Mouse (Mus musculus) C2C12 (cell line): Measurements from ENCODE around the gene Epb41l1. TPM values are rescaled to one million over a fixed set of nuclear protein-coding genes. Genes with fewer than 3 reads are reported as not detected.

Experiments
- H3K27me3 ChIP-seq: one replicate; pipeline ENCODE4 v1.6.1; 2011; ENCODE audit not compliant: control insufficient read depth, insufficient read depth, insufficient read length
- H3K36me3 ChIP-seq: one replicate; pipeline ENCODE4 v1.6.1; 2011; ENCODE audit not compliant: control insufficient read depth, insufficient read depth
- H3K4me3 ChIP-seq: one replicate; pipeline ENCODE4 v1.5.1; 2011; ENCODE audit warnings: mild to moderate bottlenecking, control low read depth; ENCODE audit not compliant: poor library complexity, insufficient read depth, severe bottlenecking
- H3K79me2 ChIP-seq: one replicate; pipeline ENCODE4 v1.6.1; 2011; ENCODE audit not compliant: control insufficient read depth, insufficient read depth
- H3K79me3 ChIP-seq: one replicate; pipeline ENCODE4 v1.6.1; 2011; ENCODE audit warnings: low read depth, control low read depth
- H3ac ChIP-seq: one replicate; pipeline ENCODE3; 2011; ENCODE audit warnings: low read depth; ENCODE audit not compliant: control insufficient read depth, insufficient read length
- CEBPB ChIP-seq: IDR thresholded peaks from one replicate; pipeline ENCODE4 v1.6.1; 2011; ENCODE audit warnings: low read depth, mild to moderate bottlenecking, control low read depth, moderate library complexity
- CTCF ChIP-seq: IDR thresholded peaks from one replicate; pipeline ENCODE4 v1.5.1; 2011; ENCODE audit not compliant: control insufficient read depth, insufficient read depth, insufficient read length
- FOSL1 ChIP-seq: IDR thresholded peaks from one replicate; pipeline ENCODE4 v1.8.0; 2011; ENCODE audit warnings: mild to moderate bottlenecking, low read length; ENCODE audit not compliant: poor library complexity, insufficient read depth, severe bottlenecking
- MAX ChIP-seq: IDR thresholded peaks from one replicate; pipeline ENCODE4 v1.6.1; 2011; ENCODE audit warnings: mild to moderate bottlenecking, control low read depth
- MYOD1 ChIP-seq: IDR thresholded peaks from one replicate; pipeline ENCODE4 v1.6.1; 2011; ENCODE audit warnings: low read depth; ENCODE audit not compliant: control insufficient read depth, insufficient read length
- MYOG ChIP-seq: IDR thresholded peaks from one replicate; pipeline ENCODE4 v1.6.1; 2011; ENCODE audit not compliant: control insufficient read depth, insufficient read length; ENCODE audit errors: extremely low read depth
- USF1 ChIP-seq: IDR thresholded peaks from one replicate; pipeline ENCODE4 v1.6.1; 2011; ENCODE audit warnings: low read depth, mild to moderate bottlenecking, control low read depth, moderate library complexity
- polyA plus RNA-seq: library from polyadenylated mRNA; unstranded; fragments of >200 nt; fragmentation: generic; extraction: Trizol; gene quantifications from one replicate; pipeline ENCODE4 v1.2.1, GENCODE M21; 2012; ENCODE audit warnings: missing spikeins

The Epb41l1 gene
- polyA plus RNA-seq, 1 experiment = 37.8 TPM

DNA sequence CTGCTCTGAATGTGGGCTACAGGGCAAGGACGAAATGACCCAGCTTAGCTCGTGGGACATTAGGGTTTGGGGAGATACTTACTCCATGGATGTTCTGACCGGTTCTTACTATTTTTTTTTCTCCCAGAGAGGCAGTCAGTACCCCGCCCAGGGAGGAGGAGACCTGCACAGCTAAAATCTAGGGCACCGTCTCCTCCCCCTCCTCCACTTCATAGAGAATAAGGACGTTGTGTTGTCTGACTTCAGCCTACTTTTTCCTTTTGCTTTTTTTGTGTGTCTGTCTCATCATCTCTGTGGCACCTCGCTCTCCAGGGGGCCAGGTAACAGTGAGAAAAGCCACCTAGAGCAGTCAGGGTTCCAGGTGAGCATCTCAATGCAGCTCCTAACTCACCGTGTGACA, 121.7 kb downstream of the Epb41l1 start:
- no peak overlapping the region for H3K4me3 ChIP-seq

DNA sequence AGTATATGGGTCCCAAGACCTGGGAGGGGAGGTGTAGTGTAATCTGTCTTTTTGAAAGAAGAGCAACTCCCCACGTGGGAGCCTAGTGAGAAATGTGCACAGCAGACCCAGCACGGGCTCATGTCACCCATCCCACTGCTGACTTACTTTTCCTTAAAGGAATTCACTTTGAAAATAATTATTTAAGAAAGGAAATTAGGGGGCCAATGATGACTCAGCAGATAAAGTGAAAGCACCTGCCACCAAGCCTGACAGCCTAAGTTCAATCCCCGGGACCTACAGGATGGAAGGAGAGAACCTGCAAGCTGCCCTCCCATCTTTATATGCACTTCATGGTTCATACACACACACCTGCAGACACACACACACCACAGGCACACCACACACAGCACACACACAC, 123.1 kb downstream of the Epb41l1 start:
- H3K4me3 ChIP-seq = no peak overlapping the region
- H3K79me2 ChIP-seq = peaks cover 19% of the 10 kb centered on the region
- H3K79me3 ChIP-seq = peaks cover 9% of the 10 kb centered on the region
- H3K27me3 ChIP-seq = no peaks in the 10 kb centered on the region
- TF ChIP-seq FOSL1 (no peak), CEBPB (no peak), MAX (no peak), MYOD1 (no peak), CTCF (no peak), MYOG (no peak), USF1 (no peak)
- H3ac ChIP-seq = no peak overlapping the region
- H3K36me3 ChIP-seq = peaks cover 21% of the 10 kb centered on the region

More for the DNA sequence above, 121.7 kb downstream of the Epb41l1 start:
- TF ChIP-seq MAX = no peak
- TF ChIP-seq CTCF = no peak
- TF ChIP-seq CEBPB = no peak
- TF ChIP-seq MYOD1 = no peak
- TF ChIP-seq USF1 = no peak
- TF ChIP-seq MYOG = no peak
- TF ChIP-seq FOSL1 = no peak
- no peaks in the 10 kb centered on the region for H3K79me3 ChIP-seq
- no peaks in the 10 kb centered on the region for H3K27me3 ChIP-seq
- H3K79me2 ChIP-seq = peaks cover 5% of the 10 kb centered on the region
- peaks cover 29% of the 10 kb centered on the region for H3K36me3 ChIP-seq
- no peak overlapping the region for H3ac ChIP-seq

DNA sequence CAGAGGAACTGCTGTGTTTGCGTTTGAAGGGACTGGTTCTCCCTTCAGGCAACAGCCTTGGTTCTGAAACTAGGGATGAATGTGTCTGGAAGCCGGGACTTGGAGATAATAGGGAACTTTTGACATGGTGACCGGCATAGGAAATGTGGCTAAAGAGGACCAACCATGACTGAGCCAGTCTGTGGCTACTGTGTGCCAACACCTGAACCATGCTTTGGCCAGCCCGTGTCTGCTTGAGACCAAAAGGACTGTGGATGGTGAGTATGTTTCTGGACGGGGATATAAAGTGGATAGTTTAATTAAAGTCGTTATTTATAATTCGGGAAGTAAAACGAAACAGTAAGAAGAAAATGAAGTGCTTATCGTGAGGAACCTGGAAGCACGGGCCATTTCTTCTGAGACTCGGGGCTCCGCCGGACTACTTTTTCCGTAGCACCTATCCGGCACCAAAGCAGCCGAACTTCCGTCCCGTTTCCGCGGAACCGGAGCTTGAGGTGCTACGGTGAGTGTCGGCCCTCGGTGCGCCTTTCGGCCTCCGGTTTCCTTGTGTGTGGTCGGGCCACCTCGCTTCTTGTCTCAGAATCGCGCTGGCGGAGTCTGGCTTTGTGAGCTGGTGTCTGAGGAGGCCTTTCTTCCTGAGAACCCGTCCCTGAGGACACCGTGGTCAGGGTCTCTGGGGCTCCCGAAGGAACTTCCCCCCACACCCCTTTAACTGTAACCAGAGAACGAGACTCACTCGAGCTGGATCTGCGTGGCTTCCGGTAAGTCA, 126.6 kb downstream of the Epb41l1 start, which contains the start of gene Aar2:
Gene Aar2, plus strand, starts transcription at position 462 of the 769 bp plus-strand sequence.
- no peak for TF ChIP-seq CEBPB
- TF ChIP-seq MAX = peak; percentile 56
- H3ac ChIP-seq = peak within 1 kb of the TSS; percentile 78
- peak within 1 kb of the TSS; percentile 77 for H3K4me3 ChIP-seq
- H3K79me3 ChIP-seq = peaks cover 22% of the 10 kb centered on the region
- peaks cover 20% of the 10 kb centered on the region for H3K36me3 ChIP-seq
- H3K27me3 ChIP-seq = no peaks in the 10 kb centered on the region
- H3K79me2 ChIP-seq = peaks cover 50% of the 10 kb centered on the region

DNA sequence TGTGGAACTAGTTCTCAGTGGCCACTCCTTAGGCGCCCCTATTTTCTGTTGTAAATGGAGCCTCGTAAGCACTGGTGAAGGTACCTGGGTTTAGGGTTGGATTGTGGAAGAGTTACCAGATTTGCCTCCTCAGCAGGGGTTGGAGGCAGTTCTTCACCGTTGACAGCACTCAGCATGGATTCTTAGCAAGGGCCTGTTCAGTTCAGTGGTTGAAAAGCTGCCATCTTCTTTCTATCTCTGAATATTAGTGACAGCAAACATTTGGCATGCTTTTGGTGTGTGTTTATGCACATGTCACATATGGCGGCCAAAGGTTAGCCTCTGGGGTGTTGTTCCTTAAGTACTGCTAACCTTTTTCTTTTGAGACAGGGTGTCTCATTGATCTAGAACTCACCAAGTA, 131.7 kb downstream of the Epb41l1 start:
- Histone ChIP-seq H3ac (no peak overlapping the region), H3K79me3 (peaks cover 25% of the 10 kb centered on the region), H3K27me3 (no peaks in the 10 kb centered on the region), H3K36me3 (peaks cover 51% of the 10 kb centered on the region), H3K4me3 (no peak overlapping the region), H3K79me2 (peaks cover 55% of the 10 kb centered on the region)
- TF ChIP-seq CTCF = no peak
- TF ChIP-seq USF1 = no peak
- no peak for TF ChIP-seq CEBPB
- TF ChIP-seq MYOD1 = no peak
- no peak for TF ChIP-seq FOSL1
- TF ChIP-seq MAX = no peak
- no peak for TF ChIP-seq MYOG

DNA sequence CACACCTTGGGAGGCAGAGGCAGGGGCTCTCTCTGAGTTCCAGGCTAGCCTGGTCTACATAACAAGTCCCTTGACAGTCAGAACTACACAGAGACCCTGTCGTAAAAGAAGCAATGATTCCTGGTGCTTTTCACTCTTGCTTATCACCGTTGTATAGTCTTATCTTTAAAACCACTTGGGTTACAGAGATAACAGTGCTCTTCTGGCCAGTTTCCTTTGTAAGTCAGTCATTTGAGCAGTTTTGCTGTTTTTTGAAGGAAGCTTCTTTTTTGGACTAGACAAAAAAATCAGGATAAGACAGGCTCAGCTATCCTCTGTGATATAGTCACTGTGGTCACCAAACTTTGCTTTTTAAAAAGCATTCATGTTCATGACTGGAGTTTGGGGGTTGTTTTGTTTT, 141.1 kb downstream of the Epb41l1 start:
- Histone ChIP-seq H3K27me3 (no peaks in the 10 kb centered on the region), H3K36me3 (peaks cover 42% of the 10 kb centered on the region), H3K4me3 (no peak overlapping the region), H3K79me2 (no peaks in the 10 kb centered on the region), H3ac (no peak overlapping the region), H3K79me3 (no peaks in the 10 kb centered on the region)
- TF ChIP-seq MYOG = no peak
- TF ChIP-seq MYOD1 = no peak
- no peak for TF ChIP-seq MAX
- TF ChIP-seq FOSL1 = no peak
- TF ChIP-seq CTCF = no peak
- TF ChIP-seq USF1 = no peak
- TF ChIP-seq CEBPB = no peak

DNA sequence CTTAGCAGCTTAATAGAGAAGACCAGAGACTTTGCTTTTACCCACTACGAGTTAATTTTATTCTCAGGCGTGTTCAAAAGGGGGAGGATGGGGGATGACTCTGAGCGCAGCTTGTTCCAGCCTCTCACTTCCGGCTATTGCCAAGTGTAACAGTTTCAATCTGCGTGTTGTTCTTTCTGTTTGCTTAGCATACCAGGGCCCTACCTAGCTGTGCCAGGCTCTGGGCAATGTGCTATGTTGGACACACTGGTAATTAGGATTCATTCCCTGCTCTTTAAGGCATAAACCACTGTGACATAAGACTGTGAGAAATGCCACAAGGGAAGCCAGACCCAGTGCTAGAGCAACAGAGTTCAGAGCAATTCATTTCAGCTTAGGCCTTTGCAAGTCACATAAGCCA, 142.8 kb downstream of the Epb41l1 start:
- no peak for TF ChIP-seq MYOD1
- TF ChIP-seq CEBPB = no peak
- no peak for TF ChIP-seq CTCF
- no peak for TF ChIP-seq MAX
- no peak for TF ChIP-seq FOSL1

More for the DNA sequence above, 142.8 kb downstream of the Epb41l1 start:
- H3K79me3 ChIP-seq = no peaks in the 10 kb centered on the region
- no peaks in the 10 kb centered on the region for H3K79me2 ChIP-seq
- no peak overlapping the region for H3ac ChIP-seq
- no peak overlapping the region for H3K4me3 ChIP-seq
- H3K27me3 ChIP-seq = no peaks in the 10 kb centered on the region
- peaks cover 47% of the 10 kb centered on the region for H3K36me3 ChIP-seq
